Mouse (Mus musculus) layer of hippocampus, postnatal 25 days (tissue): Measurements from ENCODE around the gene Cpeb2. TPM values are rescaled to one million over a fixed set of nuclear protein-coding genes. Genes with fewer than 3 reads are reported as not detected.

ENCODE experiments used
- DNase-seq, 2 experiments: peaks; one replicate each; pipeline ENCODE4 v3.0.0; 2022; ENCODE audit warnings: mixed read lengths in 2 of 2, low spot score in 1 of 2; ENCODE audit errors: extremely low spot score in 1 of 2
- total RNA-seq, 2 experiments: library from RNA; stranded (reverse); gene quantifications; 2 replicates each; pipeline ENCODE4 v1.2.3; 2021

Gene Cpeb2
- total RNA-seq, 2 experiments from 2014 or later, result 41.5 to 50.8 TPM

- no peak for DNase-seq
Measured at GRCm38 (mm10) chr5:43305449-43305848, 72.5 kb downstream of the Cpeb2 start.

- DNase-seq, result no peak
Measured at GRCm38 (mm10) chr5:43309961-43310360, 77.0 kb downstream of the Cpeb2 start.

GRCm38 (mm10) chr5:43324311-43324862, 91.4 kb downstream of the Cpeb2 start:
- DNase-seq, result no peak

- no peak for DNase-seq
Measured at GRCm38 (mm10) chr5:43325561-43325960, 92.6 kb downstream of the Cpeb2 start.

GRCm38 (mm10) chr5:43328579-43328978, 95.6 kb downstream of the Cpeb2 start:
- DNase-seq, result no peak

- no peak for DNase-seq
Measured at GRCm38 (mm10) chr5:43330260-43330659, 97.3 kb downstream of the Cpeb2 start.

GRCm38 (mm10) chr5:43334469-43334868, 101.5 kb downstream of the Cpeb2 start:
- DNase-seq, result no peak

GRCm38 (mm10) chr5:43337212-43337611, 104.2 kb downstream of the Cpeb2 start:
- no peak for DNase-seq

- no peak for DNase-seq
Measured at GRCm38 (mm10) chr5:43338771-43339475, 106.0 kb downstream of the Cpeb2 start.
